Mouse (Mus musculus): ENCODE results near the gene Prph. TPM values are rescaled to one million over a fixed set of nuclear protein-coding genes. Genes with fewer than 3 reads are reported as not detected.

Gene Prph
- polyA plus RNA-seq, 1 experiment: 11.5 TPM

GRCm38 (mm10) chr15:99025414-99025813 lies 29.6 kb upstream of the Prph start:
- Histone ChIP-seq H3K27ac (ENCODE audit: insufficient read depth, low read length) (no peak overlapping the region), H3K4me1 (ENCODE audit: control insufficient read depth, insufficient read depth, low read length) (no peaks in the 10 kb centered on the region), H3K9me3 (replicated peaks; ENCODE audit: control insufficient read depth, insufficient read depth, low read length, poor library complexity, severe bottlenecking) (no peaks in the 10 kb centered on the region), H3K4me3 (ENCODE audit: low read depth, low read length) (no peak overlapping the region), H3K9ac (ENCODE audit: low read depth, poor library complexity, severe bottlenecking) (no peak overlapping the region), H3K27me3 (ENCODE audit: control insufficient read depth, insufficient read depth, low read length, poor library complexity, severe bottlenecking) (no peaks in the 10 kb centered on the region), H3K36me3 (ENCODE audit: control insufficient read depth, insufficient read depth, low read length, poor library complexity, severe bottlenecking) (no peaks in the 10 kb centered on the region)
- no peak for TF ChIP-seq POLR2A (IDR thresholded peaks at IDR 0.05; ENCODE audit: insufficient read depth, low read length)
- TF ChIP-seq EP300 (IDR thresholded peaks at IDR 0.05; ENCODE audit: insufficient read depth, low read depth, low read length): no peak
- TF ChIP-seq CTCF (IDR thresholded peaks at IDR 0.05; ENCODE audit: low read depth, low read length): no peak

- Histone ChIP-seq H3K27me3 (ENCODE audit: control insufficient read depth, insufficient read depth, low read length, poor library complexity, severe bottlenecking) (no peaks in the 10 kb centered on the region), H3K4me1 (ENCODE audit: control insufficient read depth, insufficient read depth, low read length) (no peaks in the 10 kb centered on the region), H3K9me3 (replicated peaks; ENCODE audit: control insufficient read depth, insufficient read depth, low read length, poor library complexity, severe bottlenecking) (no peaks in the 10 kb centered on the region), H3K36me3 (ENCODE audit: control insufficient read depth, insufficient read depth, low read length, poor library complexity, severe bottlenecking) (no peaks in the 10 kb centered on the region), H3K9ac (ENCODE audit: low read depth, poor library complexity, severe bottlenecking) (no peak overlapping the region), H3K4me3 (ENCODE audit: low read depth, low read length) (no peak overlapping the region), H3K27ac (ENCODE audit: insufficient read depth, low read length) (no peak overlapping the region)
- TF ChIP-seq POLR2A (IDR thresholded peaks at IDR 0.05; ENCODE audit: insufficient read depth, low read length) (no peak), CTCF (IDR thresholded peaks at IDR 0.05; ENCODE audit: low read depth, low read length) (peak; percentile 41), EP300 (IDR thresholded peaks at IDR 0.05; ENCODE audit: insufficient read depth, low read depth, low read length) (no peak)
Measured at GRCm38 (mm10) chr15:99026259-99026658, 28.7 kb upstream of the Prph start.

GRCm38 (mm10) chr15:99027116-99027515 lies 27.9 kb upstream of the Prph start:
- Histone ChIP-seq H3K9me3 (replicated peaks; ENCODE audit: control insufficient read depth, insufficient read depth, low read length, poor library complexity, severe bottlenecking) (no peaks in the 10 kb centered on the region), H3K4me3 (ENCODE audit: low read depth, low read length) (no peak overlapping the region), H3K36me3 (ENCODE audit: control insufficient read depth, insufficient read depth, low read length, poor library complexity, severe bottlenecking) (no peaks in the 10 kb centered on the region; the same call in 1 of the 2 replicates), H3K27ac (ENCODE audit: insufficient read depth, low read length) (no peak overlapping the region), H3K9ac (ENCODE audit: low read depth, poor library complexity, severe bottlenecking) (no peak overlapping the region), H3K4me1 (ENCODE audit: control insufficient read depth, insufficient read depth, low read length) (no peaks in the 10 kb centered on the region), H3K27me3 (ENCODE audit: control insufficient read depth, insufficient read depth, low read length, poor library complexity, severe bottlenecking) (no peaks in the 10 kb centered on the region)
- TF ChIP-seq EP300 (IDR thresholded peaks at IDR 0.05; ENCODE audit: insufficient read depth, low read depth, low read length) (no peak), POLR2A (IDR thresholded peaks at IDR 0.05; ENCODE audit: insufficient read depth, low read length) (no peak), CTCF (IDR thresholded peaks at IDR 0.05; ENCODE audit: low read depth, low read length) (peak; percentile 23)

- Histone ChIP-seq H3K4me3 (ENCODE audit: low read depth, low read length) (peak overlapping the region; percentile 79), H3K27me3 (ENCODE audit: control insufficient read depth, insufficient read depth, low read length, poor library complexity, severe bottlenecking) (no peaks in the 10 kb centered on the region), H3K9ac (ENCODE audit: low read depth, poor library complexity, severe bottlenecking) (peak overlapping the region; percentile 95), H3K27ac (ENCODE audit: insufficient read depth, low read length) (peak overlapping the region; percentile 95), H3K4me1 (ENCODE audit: control insufficient read depth, insufficient read depth, low read length) (no peaks in the 10 kb centered on the region), H3K9me3 (replicated peaks; ENCODE audit: control insufficient read depth, insufficient read depth, low read length, poor library complexity, severe bottlenecking) (no peaks in the 10 kb centered on the region), H3K36me3 (ENCODE audit: control insufficient read depth, insufficient read depth, low read length, poor library complexity, severe bottlenecking) (peaks cover 17% of the 10 kb centered on the region)
- no peak for TF ChIP-seq POLR2A (IDR thresholded peaks at IDR 0.05; ENCODE audit: insufficient read depth, low read length)
- TF ChIP-seq EP300 (IDR thresholded peaks at IDR 0.05; ENCODE audit: insufficient read depth, low read depth, low read length): no peak
- TF ChIP-seq CTCF (IDR thresholded peaks at IDR 0.05; ENCODE audit: low read depth, low read length): no peak
Measured at GRCm38 (mm10) chr15:99028874-99029458, 26.0 kb upstream of the Prph start.

GRCm38 (mm10) chr15:99029619-99030584 lies 25.1 kb upstream of the Prph start, which contains the start of gene Tuba1c:
Gene Tuba1c, plus strand, starts transcription at chr15:99029891.
- Histone ChIP-seq H3K4me3 (ENCODE audit: low read depth, low read length) (peak within 1 kb of the TSS; percentile 84), H3K9ac (ENCODE audit: low read depth, poor library complexity, severe bottlenecking) (peak within 1 kb of the TSS; percentile 95), H3K27me3 (ENCODE audit: control insufficient read depth, insufficient read depth, low read length, poor library complexity, severe bottlenecking) (no peaks in the 10 kb centered on the region), H3K9me3 (replicated peaks; ENCODE audit: control insufficient read depth, insufficient read depth, low read length, poor library complexity, severe bottlenecking) (no peaks in the 10 kb centered on the region), H3K36me3 (ENCODE audit: control insufficient read depth, insufficient read depth, low read length, poor library complexity, severe bottlenecking) (peaks cover 23% of the 10 kb centered on the region), H3K4me1 (ENCODE audit: control insufficient read depth, insufficient read depth, low read length) (no peaks in the 10 kb centered on the region), H3K27ac (ENCODE audit: insufficient read depth, low read length) (peak within 1 kb of the TSS; percentile 95)
- no peak for TF ChIP-seq CTCF (IDR thresholded peaks at IDR 0.05; ENCODE audit: low read depth, low read length)
- peak; percentile 75; the same call in 1 of the 2 replicates for TF ChIP-seq EP300 (IDR thresholded peaks at IDR 0.05; ENCODE audit: insufficient read depth, low read depth, low read length)
- TF ChIP-seq POLR2A (IDR thresholded peaks at IDR 0.05; ENCODE audit: insufficient read depth, low read length): peak; percentile 97
